Mouse (Mus musculus) forebrain, embryonic 11.5 days (tissue): ENCODE results near the gene Gnat1. TPM values are rescaled to one million over a fixed set of nuclear protein-coding genes. Genes with fewer than 3 reads are reported as not detected.

ENCODE experiments used
- ATAC-seq: fragments of 200-750 bp; cut with Nextera tagmentation; replicated peaks from 2 replicates; pipeline ENCODE4 v1.8.0; 2017; ENCODE audit warnings: moderate TSS enrichment; ENCODE audit not compliant: low FRiP score
- DNase-seq: peaks from one replicate; pipeline ENCODE4 v3.0.0-alpha.2; 2017; ENCODE audit warnings: low spot score
- H3K27ac ChIP-seq: fragments of 300-500 bp; sonication (generic); 2 replicates; pipeline ENCODE4 v1.5.1; 2014; ENCODE audit warnings: low read depth, low read length
- H3K27me3 ChIP-seq: fragments of 300-500 bp; sonication (generic); 2 replicates; pipeline ENCODE4 v1.6.1; 2014; ENCODE audit warnings: mild to moderate bottlenecking, low read length, mixed read lengths; ENCODE audit not compliant: control insufficient read depth, insufficient read depth
- H3K36me3 ChIP-seq: fragments of 300-500 bp; sonication (generic); 2 replicates; pipeline ENCODE4 v1.6.1; 2014; ENCODE audit warnings: mild to moderate bottlenecking, low read length, moderate library complexity, mixed read lengths; ENCODE audit not compliant: control insufficient read depth, insufficient read depth
- H3K4me1 ChIP-seq: fragments of 300-500 bp; sonication (generic); replicated peaks from 2 replicates; pipeline ENCODE4 v1.6.1; 2014; ENCODE audit warnings: low read length, mixed read lengths; ENCODE audit not compliant: control insufficient read depth, insufficient read depth
- H3K4me2 ChIP-seq: fragments of 300-500 bp; sonication (generic); 2 replicates; pipeline ENCODE4 v1.6.1; 2014; ENCODE audit warnings: low read depth, mild to moderate bottlenecking, low read length, moderate library complexity, mixed read lengths; ENCODE audit not compliant: severe bottlenecking
- H3K4me3 ChIP-seq: fragments of 300-500 bp; sonication (generic); 2 replicates; pipeline ENCODE4 v1.5.1; 2014; ENCODE audit warnings: low read depth, low read length
- H3K9ac ChIP-seq: fragments of 300-500 bp; sonication (generic); 2 replicates; pipeline ENCODE4 v1.6.1; 2014; ENCODE audit warnings: low read length
- H3K9me3 ChIP-seq: fragments of 300-500 bp; sonication (generic); 2 replicates; pipeline ENCODE4 v1.6.1; 2016; ENCODE audit warnings: low read length, mixed read lengths; ENCODE audit not compliant: control insufficient read depth
- WGBS: fragments of 180-500 bp; shearing (Covaris S2); extraction: QIAGEN DNeasy Blood & Tissue Kit; methylation state at CpG from one replicate; pipeline ENCODE4 v1.1.7; 2014; 5-methylcytosine and 5-hydroxymethylcytosine counted together
- polyA plus RNA-seq: library from polyadenylated mRNA; unstranded; fragments of >200 nt; fragmentation: Nextera tagmentation; extraction: Ambion mirVana; gene quantifications from 2 replicates; pipeline ENCODE4 v1.2.1, GENCODE M21; 2014

Gnat1 gene
- polyA plus RNA-seq, 1 experiment from 2014 or later = 2.6 TPM

DNA sequence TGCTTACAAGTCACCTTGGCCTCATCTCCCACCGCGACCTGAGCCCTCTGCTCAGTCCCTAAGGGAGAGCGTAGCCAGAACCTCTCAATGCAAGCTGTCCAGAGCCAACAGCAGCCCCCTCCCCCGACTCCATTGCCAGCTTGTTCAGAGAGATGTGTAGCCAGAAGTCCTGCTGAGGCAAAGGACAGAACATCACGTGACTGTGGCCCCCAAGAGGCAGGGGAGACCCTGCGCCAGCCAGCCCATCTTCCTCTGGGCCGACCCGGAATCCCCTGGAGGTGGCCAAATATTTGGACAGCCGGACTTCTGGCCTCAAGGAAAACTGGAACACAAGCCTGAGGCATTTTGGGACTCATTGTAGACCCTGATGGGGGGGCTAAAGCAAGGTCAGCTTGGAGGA is 16.0 kb downstream of the Gnat1 start:
- DNase-seq = no peak
- no peak overlapping the region for H3K27ac ChIP-seq
- no peak overlapping the region for H3K9ac ChIP-seq
- H3K36me3 ChIP-seq = no peaks in the 10 kb centered on the region
- 48% methylated on average over 9 of the region's 9 CpGs for WGBS
- peaks cover 20% of the 10 kb centered on the region for H3K27me3 ChIP-seq
- peaks cover 27% of the 10 kb centered on the region for H3K4me1 ChIP-seq
- H3K4me3 ChIP-seq = no peak overlapping the region
- H3K9me3 ChIP-seq = no peaks in the 10 kb centered on the region
- no peak overlapping the region for H3K4me2 ChIP-seq
- no peak for ATAC-seq

DNA sequence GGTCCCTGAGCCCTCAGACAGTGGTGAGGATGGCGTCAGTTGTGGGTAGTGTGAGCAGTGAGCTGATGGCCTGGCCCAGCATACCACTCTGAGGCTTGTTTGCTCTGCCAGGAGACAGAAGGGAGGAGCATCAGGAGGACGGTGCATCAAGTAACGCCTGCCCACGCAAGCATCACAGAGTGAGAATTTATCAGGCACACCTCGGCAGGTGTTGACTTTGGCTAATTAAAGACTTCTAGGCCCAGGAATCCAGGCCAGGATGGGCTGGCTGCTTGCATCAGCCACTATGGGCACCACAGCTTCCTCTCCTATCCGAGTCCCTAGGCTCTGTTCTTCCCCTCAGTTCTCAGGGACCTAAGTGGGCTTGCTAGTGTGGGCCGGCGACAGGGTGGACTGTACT is 17.2 kb downstream of the Gnat1 start:
- Histone ChIP-seq H3K4me3 (no peak overlapping the region), H3K36me3 (no peaks in the 10 kb centered on the region), H3K9ac (no peak overlapping the region), H3K27ac (no peak overlapping the region), H3K27me3 (peaks cover 14% of the 10 kb centered on the region), H3K9me3 (no peaks in the 10 kb centered on the region), H3K4me2 (no peak overlapping the region), H3K4me1 (peaks cover 22% of the 10 kb centered on the region; the same call in 1 of the 2 replicates)
- no peak for DNase-seq
- no peak for ATAC-seq
- WGBS = 91% methylated on average over 8 of the region's 8 CpGs

DNA sequence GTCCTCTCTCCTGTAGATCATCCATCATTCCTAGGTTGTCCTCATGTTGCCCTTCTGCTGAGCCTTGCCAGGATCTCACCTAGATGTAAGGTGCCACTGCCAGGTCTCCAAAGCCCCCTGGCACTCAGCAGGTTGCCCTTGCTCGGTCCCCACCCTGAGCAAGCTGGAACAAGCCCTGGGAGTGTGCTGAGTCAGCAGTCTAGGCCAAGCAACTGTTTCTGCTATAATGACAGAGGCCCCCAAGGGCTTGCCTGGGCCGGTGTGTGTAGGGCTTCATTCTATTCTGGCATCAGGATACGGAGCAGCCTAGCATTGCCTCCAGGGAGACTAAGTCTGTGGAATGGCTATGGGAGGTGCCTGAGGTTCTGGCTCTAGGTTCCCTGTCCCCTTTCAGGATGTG is 18.7 kb downstream of the Gnat1 start:
- Histone ChIP-seq H3K27me3 (peaks cover 6% of the 10 kb centered on the region), H3K27ac (no peak overlapping the region), H3K9ac (no peak overlapping the region), H3K9me3 (no peaks in the 10 kb centered on the region), H3K4me1 (peaks cover 7% of the 10 kb centered on the region; the same call in 1 of the 2 replicates), H3K4me3 (no peak overlapping the region), H3K36me3 (no peaks in the 10 kb centered on the region), H3K4me2 (no peak overlapping the region)
- no peak for DNase-seq
- 86% methylated on average over 3 of the region's 3 CpGs for WGBS
- no peak for ATAC-seq

DNA sequence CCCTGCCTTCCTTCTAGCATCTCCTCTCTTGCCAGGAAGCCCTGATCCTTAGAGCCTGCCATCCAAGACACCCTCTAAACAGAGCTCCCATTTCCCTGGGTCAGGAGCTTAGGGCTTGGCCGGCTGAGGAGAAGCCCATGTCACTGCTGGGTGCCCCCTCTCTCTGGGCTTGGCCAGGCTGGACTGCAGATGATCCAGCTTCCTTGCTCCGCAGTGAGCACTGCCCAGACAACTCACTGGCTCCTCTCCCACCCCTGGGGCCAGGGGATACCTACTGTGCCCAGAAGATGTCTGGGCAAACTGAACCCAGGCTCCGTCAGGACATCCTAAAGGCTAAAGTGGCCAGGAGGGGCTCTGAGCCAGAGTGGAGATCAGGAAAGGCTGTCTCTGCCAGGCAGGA is 19.6 kb downstream of the Gnat1 start:
- Histone ChIP-seq H3K9ac (peak overlapping the region; percentile 8; the same call in 1 of the 2 replicates), H3K27me3 (no peaks in the 10 kb centered on the region), H3K4me3 (no peak overlapping the region), H3K9me3 (no peaks in the 10 kb centered on the region), H3K27ac (no peak overlapping the region), H3K4me1 (peaks cover 7% of the 10 kb centered on the region; the same call in 1 of the 2 replicates), H3K4me2 (no peak overlapping the region), H3K36me3 (no peaks in the 10 kb centered on the region)
- no peak for ATAC-seq
- no peak for DNase-seq
- WGBS = 84% methylated on average over 3 of the region's 3 CpGs

DNA sequence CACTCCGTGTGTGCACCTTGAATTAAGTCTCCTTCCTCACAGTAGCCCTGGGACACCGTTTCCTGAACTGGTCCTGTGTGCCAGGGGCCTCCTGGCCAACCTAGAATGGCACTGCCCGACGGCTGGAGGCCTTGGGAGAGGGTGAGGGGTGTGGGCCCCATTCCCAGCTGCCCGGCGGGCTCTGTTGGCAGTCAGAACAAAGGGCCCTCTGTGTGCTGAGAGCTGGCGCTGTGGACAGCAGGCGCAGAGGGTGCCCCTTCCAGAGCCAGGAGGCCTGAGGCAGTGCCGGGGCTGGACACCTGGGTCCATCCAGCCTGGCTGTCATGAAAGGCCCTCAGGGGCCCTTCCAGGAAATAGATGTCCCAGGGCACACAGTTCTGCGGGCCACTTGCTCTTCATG is 20.0 kb downstream of the Gnat1 start:
- Histone ChIP-seq H3K4me3 (no peak overlapping the region), H3K4me2 (no peak overlapping the region), H3K27me3 (no peaks in the 10 kb centered on the region), H3K27ac (no peak overlapping the region), H3K36me3 (no peaks in the 10 kb centered on the region), H3K9ac (peak overlapping the region; percentile 8; the same call in 1 of the 2 replicates), H3K4me1 (peaks cover 7% of the 10 kb centered on the region; the same call in 1 of the 2 replicates), H3K9me3 (no peaks in the 10 kb centered on the region)
- ATAC-seq (no peak), DNase-seq (no peak)
- 85% methylated on average over 10 of the region's 10 CpGs for WGBS

DNA sequence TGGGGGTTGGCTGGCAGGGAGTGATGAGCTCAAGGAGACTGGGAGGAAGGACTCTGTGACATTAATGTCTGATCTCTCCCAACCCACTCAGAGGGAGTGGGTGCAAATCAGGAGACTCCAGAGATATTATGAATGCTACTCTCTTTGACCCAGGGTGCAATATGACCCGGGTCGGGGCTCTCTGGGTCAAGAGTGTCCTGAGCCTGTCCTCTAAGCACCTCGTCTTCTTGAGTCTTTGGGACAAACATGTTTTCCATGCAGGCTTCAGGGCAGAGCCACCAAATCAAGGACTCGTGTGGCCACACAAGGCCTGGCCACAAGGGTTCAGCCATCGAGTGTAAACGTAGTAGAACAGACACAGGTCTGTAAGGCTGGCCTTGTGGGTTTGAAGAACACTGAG is 21.4 kb downstream of the Gnat1 start:
- 86% methylated on average over 6 of the region's 6 CpGs for WGBS
- no peaks in the 10 kb centered on the region for H3K9me3 ChIP-seq
- H3K27me3 ChIP-seq = no peaks in the 10 kb centered on the region
- no peaks in the 10 kb centered on the region for H3K36me3 ChIP-seq
- DNase-seq = no peak
- ATAC-seq = no peak
- H3K9ac ChIP-seq = no peak overlapping the region
- H3K4me1 ChIP-seq = peaks cover 2% of the 10 kb centered on the region; the same call in 1 of the 2 replicates
- no peak overlapping the region for H3K4me3 ChIP-seq
- H3K27ac ChIP-seq = no peak overlapping the region
- no peak overlapping the region for H3K4me2 ChIP-seq

DNA sequence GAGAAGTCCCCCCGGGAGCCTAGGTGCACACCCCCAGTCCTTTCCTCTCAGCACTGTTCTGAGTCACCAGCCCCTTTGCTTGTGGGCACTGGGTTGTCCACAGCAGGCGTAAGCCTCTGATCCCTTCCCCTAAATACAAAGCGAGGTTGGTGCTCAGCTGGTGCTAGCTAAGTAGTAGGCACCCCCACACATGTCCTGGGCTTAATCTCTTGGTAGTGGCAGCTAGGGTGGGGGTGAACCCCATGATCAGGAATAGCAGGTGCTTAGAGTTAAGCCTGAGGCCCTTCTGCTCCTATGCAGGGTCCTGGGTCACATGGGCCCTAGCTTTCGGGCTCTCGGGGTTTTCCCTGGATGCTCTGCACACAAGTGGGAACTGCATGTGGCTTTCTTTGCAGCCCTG is 22.4 kb downstream of the Gnat1 start:
- Histone ChIP-seq H3K36me3 (no peaks in the 10 kb centered on the region), H3K27ac (no peak overlapping the region), H3K9me3 (no peaks in the 10 kb centered on the region), H3K4me1 (0 out of 2 replicates have a peak, but pooled peaks cover 2% of the 10 kb centered on the region), H3K4me3 (no peak overlapping the region), H3K27me3 (no peaks in the 10 kb centered on the region), H3K4me2 (no peak overlapping the region), H3K9ac (no peak overlapping the region)
- DNase-seq (no peak), ATAC-seq (no peak)
- 88% methylated on average over 5 of the region's 5 CpGs for WGBS

DNA sequence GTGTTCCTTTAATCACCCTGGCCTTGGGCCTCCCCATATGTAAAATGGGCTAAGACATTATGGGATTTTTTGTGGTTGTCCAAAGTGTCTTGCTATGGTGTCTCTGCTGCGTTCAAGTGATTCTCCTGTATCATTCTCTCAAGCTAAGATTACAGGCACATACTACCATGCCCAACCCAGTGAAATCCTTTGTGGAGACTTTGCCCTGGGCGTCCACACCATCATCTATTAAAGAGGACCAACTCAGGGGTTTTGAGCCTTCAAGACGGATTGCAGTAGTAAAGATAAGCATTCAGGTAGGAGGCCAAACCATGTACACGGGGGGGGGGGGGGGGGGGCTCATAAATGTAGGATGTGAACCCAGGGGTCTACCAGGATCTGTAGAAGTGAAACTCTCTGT is 24.9 kb downstream of the Gnat1 start:
- 87% methylated on average over 4 of the region's 4 CpGs for WGBS

DNA sequence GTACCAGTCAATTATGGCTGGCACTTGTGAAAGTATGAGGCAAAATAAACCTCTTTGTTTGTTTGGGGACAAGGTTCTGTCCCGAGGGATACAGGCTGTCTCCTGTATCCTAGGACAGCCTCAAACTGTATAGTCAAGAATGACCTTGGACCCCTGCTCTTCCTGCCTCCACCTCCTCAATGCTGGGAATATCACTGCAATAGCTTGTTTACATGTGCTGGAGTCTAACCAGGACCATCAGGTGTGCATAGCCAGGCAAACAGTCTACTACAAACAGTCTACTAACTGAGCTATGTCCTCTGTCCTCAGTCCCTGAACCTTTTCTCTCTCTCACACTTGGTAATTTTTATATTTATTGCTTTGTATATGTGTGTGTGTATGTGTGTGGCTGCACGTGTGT is 26.0 kb downstream of the Gnat1 start:
- peaks cover 2% of the 10 kb centered on the region; the same call in 1 of the 2 replicates for H3K4me1 ChIP-seq
- WGBS = 88% methylated on average over 2 of the region's 2 CpGs
- DNase-seq (no peak), ATAC-seq (no peak)
- no peak overlapping the region for H3K27ac ChIP-seq
- no peak overlapping the region for H3K9ac ChIP-seq
- no peaks in the 10 kb centered on the region for H3K9me3 ChIP-seq
- H3K4me2 ChIP-seq = no peak overlapping the region
- no peaks in the 10 kb centered on the region for H3K27me3 ChIP-seq
- H3K36me3 ChIP-seq = no peaks in the 10 kb centered on the region
- H3K4me3 ChIP-seq = no peak overlapping the region

More for the DNA sequence above, 24.9 kb downstream of the Gnat1 start:
- no peaks in the 10 kb centered on the region for H3K9me3 ChIP-seq
- no peak overlapping the region for H3K9ac ChIP-seq
- H3K4me3 ChIP-seq = no peak overlapping the region
- H3K4me2 ChIP-seq = no peak overlapping the region
- H3K4me1 ChIP-seq = peaks cover 3% of the 10 kb centered on the region; the same call in 1 of the 2 replicates
- no peak overlapping the region for H3K27ac ChIP-seq
- no peak for DNase-seq
- no peak for ATAC-seq
- no peaks in the 10 kb centered on the region for H3K36me3 ChIP-seq
- no peaks in the 10 kb centered on the region for H3K27me3 ChIP-seq
